Mouse (Mus musculus) retina, postnatal 1 day (tissue): Measurements from ENCODE around the gene Mlana.

Experiments used
- DNase-seq: peaks from one replicate; pipeline ENCODE4 v3.0.0-alpha.2; 2012

The Mlana gene

DNA sequence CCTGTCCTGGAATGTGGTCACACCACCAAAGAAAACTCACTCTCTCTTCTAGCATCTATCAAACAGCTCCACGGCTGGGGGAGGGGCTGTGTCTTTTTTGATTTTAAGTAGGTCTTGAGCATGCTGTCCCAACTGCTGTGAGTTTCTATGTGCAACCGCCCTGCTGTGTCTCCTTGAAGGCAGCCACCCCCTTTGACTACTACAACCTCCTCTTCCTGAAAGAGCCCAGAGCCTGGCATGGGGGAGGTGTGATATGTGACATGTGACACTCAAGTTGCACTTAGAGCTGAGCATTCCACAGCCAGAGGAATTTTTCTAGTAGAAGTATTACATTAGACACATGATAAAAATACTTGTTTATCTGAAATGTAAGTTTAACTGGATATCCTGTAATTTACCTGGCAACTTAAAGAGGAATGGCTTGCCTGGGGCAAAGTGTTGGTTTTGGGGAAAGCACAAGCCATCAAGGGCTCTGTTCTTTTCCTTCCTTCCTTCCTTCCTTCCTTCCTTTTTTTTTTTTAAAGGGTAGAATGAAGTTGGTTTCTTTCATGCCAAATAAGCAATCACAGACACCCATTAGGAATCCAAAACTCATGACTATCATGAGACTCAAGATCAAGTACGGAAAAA is at the start of gene Mlana:
Gene Mlana (plus strand): TSS at position 580 of the 630 bp plus-strand sequence.
- no peak for DNase-seq

DNA sequence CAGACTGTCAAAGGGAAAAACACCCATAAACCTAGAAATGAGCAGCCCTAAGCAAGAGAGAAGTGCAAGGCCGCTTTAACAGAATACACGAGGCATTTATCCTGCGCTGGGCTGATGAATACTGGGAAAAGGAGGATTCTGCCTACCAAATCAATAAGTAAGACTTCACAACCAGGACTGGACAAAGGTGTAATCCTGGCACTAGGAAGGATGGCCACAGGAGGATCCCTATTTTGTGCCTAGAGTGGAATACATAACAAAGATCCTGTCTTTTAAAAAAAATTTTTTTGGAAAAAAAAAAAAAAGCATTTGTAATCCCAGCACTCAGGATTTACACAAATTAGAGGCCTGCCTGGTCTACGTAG is 49.1 kb upstream of the Mlana start:
- DNase-seq, result no peak

DNA sequence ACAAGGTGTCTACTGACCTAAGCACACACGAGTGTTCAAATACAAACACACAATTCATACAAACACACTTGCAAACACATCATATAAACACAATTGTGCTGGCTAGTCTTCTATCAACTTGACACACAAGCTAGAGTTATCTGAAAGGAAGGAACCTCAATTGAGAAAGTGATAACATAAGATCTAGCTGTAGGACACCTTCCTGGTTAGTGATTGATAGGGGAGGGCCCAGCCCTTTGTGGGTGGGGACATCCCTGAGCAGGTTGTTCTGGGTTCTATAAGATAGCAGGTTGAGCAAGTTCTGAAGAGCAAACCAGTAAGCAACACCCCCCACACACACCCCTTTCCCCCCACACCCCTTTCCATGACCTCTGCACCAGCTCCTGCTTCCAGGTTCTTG is 47.9 kb upstream of the Mlana start:
- DNase-seq, result no peak

DNA sequence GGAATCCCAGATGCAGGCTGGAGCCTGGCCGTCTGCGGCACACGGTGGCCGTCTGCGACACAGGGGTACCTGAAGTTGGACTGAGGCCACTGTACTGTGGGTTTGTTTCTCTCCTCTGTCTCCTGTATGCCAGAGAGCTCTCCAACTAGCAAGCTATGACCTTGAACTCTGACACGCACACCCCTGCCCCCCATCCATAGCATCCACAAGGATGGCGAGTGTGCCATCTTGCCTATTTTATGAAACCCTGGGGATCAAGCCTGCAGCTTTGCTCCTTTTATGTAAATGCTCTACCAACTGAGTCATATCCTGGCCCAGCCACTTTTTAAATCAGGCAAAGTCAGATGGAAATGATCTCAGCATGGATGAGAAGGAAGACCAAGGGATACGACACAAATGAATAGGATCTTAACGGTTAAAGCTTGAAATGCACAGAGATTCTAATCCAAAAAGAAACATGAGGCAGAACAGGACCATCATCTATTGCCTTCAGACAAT is 43.8 kb upstream of the Mlana start:
- no peak for DNase-seq

DNA sequence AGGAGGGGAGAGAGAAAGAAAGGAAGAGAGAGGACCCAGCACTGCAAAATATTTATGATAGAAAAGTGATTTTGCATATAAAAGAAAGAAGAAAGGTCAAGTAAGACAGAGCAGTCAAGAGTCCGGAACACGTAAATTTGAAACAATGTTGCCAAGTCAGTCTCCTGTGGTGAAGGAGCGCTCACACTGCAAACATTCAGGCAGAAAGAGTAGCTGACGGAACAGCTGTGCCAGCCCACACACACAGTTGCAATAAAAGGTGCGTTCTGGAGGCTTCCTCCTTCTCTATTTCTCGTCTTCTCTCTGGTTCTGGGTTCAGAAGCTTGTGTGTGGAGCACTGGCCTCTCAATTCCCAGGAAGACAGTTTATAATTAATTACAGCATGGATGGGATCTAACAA is 42.5 kb upstream of the Mlana start:
- no peak for DNase-seq

DNA sequence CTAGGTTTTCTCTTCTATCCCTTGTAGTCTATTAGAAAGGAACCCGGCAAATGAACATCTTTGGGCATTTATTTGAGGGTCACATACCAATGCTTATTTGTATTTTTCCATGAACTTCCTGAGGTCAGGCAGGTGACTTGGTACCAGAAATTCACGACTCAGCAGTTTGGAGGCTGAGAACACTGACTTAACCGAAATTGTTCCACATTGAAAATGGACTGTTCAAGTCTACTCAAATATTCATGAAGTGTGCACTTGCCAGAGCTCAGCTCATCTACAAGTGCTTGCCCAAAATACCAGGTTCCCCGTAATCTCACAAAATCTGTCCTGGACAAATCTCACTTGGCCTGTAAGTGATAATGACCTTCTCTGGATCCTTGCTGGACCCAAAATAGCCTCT is 41.6 kb upstream of the Mlana start:
- no peak for DNase-seq

DNA sequence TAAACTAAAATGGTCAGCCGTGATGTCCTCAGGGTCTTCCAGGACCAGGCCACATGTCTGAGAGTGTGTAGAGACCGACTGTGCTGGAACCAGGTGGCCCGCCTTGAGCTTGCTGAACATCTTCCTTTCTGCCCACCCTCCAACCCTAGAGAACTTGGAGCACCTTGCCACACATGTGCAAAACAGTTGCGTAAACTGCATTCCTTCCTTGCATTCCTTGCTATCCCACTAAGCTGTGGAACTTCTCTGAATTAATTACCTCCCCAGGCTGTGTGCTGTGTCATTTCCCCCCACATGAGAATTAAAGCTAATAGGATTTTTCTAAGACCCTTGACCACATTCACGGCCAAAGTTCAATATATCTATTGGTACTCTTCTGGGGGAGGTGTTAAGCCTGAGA is 41.0 kb upstream of the Mlana start:
- no peak for DNase-seq

DNA sequence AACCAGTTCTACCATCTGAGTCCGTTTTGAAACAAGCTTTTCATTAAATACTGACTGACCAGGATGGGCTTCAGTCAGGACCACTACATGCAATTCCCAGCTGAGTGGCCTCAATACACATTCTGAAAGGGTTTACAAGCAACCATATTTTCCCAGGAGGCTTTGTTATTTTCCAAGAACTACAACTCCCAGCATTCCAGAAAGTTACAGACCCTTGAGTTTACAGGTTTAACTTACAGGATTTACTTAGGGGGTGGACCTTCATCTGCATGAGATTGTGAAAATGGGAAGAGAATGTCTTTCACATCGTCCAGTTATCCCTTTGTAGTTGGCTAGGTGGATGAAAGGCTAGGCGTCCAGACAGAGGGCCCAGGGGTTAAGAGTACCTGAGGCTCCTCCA is 40.6 kb upstream of the Mlana start:
- DNase-seq, result peak; percentile 11

DNA sequence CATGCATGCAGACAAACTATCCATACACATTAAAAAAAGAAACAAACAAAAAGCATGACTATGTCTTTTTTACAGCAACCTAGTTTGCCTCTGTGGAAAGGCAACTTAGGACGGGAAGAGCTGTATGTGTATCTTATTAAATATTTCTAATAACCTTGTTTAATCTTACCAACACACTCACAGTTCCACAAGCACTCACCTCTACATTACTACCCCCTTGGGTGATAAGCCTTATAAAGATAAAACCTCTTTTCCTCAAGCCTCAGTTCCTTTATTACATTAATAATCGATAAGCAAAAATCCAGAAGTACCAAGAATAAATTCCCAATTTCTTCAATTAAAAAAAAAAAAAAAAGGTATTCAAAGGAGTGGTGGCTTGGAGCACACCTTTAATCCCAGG is 40.1 kb upstream of the Mlana start:
- no peak for DNase-seq

DNA sequence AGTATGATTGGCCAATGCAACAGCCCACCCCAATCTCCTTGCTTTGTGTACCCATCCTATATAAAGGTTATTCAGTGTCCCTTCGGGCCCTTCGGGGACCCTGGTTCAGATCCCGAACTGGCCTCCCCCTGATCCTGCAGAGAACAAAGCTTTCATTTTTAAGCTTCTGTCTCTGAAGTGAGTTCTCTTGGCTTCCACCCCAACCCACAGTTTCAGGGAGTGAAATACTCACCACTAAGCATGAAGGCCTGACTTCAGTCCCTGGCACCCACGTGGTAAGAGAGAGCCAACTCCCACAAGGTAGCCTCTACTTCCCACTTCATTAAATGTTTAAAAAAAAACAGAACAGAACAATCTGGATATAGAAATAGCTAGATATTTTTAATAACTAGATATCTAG is 38.8 kb upstream of the Mlana start:
- no peak for DNase-seq

DNA sequence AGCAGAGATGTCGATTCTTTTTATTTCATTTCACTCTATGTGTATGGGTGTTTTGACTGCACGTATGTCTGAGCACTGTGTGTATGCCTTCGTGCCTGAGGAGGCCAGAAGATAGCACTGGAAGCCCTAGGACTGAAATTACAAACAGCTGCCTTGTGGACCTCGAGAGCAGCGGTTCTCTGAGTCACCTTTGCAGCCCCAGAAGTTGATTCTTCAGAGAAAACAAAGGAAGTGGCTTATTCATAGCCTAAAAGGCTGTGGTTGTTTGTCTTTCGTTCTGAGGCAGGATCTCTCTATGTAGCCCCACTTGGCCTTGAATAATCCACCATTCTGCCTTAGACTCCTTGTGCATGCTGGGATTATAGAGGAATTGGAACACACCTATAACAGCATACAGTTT is 37.9 kb upstream of the Mlana start:
- no peak for DNase-seq

DNA sequence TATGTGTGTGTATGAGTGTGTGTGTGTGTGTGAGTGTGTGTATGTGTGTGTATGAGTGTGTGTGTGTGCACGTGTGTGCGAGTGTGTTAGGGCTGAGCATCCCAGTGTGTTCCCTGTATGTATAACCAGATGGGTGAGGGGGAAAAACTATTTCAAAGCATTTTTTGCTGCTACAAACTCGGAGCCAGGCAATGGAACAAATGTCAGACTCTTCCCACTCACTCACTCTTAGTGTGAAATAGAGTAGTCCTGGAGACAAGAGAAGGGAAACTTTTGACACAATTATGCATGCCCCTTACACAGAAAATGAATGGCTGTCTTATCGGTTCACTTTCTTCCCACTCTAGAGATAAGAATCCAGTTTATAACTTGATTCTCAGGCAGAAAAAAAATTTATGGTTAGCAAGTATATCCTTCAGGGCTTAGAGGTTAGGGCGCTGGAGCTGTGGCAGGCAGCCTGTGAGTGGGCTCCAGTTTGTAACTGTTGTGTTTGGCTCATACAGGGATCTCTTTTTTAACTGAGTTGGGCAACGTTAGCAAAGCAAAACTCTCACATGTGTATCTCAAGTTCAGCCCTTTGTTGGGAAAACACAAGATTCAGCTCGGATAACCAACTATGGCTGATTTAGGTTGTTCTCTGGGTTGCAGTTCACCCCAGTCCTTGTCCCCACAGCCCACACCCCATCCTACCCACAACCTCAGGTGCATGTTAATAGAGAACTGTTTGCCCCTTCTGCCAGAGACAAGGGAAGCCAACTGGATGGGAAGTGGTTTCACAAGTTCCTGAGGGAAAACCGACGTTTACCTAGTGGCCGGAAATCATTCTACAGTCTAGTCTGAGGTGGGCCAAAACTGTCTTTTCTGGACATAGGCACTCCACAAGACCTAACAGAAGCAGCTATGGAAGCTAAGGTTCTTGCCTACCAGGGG is 36.5 kb upstream of the Mlana start:
- no peak for DNase-seq

DNA sequence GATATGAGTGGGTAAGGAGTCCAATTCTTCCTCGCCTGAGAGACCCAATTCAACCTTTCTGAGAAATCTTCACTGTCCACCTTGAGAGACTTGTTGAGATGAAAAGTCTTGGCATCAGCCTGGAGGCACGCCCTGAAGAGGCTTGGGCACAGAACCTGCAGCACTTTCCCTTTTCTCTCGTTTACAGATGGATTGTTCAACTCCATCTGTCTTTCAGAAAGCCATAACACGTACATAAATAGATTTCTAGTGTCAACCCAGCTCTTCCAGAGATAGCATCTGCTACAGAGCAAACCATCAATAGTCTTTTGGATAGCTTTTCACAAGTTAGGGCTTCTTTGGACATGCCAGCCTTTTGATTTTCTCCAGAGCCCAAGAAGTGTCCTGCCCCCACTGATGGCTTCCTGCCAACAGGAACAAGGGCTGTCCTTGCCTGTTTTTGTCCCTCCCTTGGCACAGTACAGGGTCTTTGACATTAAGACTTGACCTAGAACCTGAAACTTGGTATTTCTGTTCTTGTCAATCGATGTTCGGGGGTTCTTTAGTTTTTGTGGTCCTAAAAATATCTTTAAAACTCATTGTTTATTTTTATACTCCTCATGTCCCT is 35.5 kb upstream of the Mlana start:
- no peak for DNase-seq

DNA sequence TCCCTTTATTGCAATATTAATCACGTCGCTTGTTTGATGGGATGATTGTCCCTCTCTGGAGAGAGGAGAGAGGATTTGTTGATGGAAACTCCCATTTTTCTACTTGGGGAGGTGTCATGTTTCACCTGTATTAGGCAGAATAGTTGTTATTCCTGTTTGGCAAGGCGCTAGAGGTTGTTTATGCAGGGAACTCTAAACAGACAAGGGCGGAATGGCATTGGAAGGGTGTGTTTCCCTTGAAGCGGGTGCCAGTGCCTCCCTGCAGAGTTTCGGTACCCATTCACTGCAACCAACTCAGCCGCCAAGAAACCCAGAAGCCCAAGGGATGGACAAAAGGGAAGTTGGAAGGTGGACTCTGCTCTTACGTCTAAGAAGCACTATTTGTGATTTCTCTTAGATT is 33.8 kb upstream of the Mlana start:
- DNase-seq, result no peak

DNA sequence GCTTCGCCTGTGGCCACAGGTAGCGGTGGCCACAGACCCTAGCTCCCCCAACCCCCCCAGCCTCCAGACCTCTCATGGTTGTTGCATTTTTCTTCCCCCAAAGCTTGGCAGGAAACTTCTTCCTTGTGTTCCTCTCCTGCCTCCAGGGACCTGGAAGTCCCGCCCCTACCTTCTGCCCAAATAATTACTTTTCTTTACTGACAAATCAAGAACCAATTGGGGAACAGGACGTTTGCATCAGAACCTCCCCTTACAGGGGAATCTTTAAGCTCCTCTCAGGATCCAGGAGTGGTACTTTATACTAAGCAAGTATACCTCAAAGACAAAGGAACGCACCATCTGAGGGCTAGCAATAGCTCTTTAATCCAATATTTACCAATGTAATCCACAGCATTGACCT is 32.7 kb upstream of the Mlana start:
- no peak for DNase-seq

DNA sequence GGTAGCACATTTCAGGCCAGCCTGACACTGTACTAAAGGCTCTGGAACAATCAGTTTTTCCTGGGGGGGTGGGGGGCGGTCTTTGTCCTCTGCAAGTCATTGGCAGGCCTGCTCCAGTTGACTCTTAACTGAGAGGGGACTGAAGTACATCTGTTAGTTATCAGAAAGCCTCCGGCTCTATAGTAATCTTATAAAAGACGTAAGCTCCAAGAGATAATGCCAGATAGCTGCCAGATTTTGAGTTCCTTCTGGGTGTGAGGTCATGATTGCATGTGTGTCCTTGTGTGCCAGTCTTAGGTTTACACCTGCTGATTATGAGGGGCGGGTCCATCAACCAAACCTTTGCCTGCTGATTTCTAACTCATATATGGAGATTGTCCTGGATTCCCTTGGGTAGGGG is 31.5 kb upstream of the Mlana start:
- DNase-seq, result no peak

DNA sequence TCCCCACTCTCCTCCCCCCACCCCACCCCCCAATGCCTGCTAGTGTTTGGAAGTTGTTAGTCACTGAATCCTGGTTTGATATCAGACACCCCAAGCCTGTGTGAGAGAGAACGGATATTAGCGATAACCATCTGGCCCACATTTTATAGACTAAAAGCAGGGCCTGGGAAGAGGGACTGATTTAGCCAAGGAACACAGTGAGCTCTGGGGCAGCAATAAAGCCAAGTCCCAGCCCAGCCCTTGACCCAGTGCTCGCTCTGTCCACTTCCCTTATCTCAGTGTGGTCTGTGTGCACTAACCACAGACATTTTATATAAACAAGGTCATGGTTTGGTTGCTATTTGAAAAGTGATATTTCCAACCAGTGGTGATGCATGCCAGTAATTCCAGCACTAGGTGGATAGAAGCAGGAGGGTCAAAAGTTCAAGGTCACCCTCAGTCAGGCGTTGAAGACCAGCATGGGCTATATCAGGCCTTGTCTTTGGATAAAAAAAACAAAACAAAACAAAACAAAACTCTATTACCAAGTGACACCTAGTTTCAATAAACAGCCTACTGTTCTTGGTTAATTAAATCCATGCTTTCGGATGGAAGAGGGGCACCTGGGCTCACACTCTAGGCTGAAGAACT is 30.5 kb upstream of the Mlana start:
- DNase-seq, result no peak

DNA sequence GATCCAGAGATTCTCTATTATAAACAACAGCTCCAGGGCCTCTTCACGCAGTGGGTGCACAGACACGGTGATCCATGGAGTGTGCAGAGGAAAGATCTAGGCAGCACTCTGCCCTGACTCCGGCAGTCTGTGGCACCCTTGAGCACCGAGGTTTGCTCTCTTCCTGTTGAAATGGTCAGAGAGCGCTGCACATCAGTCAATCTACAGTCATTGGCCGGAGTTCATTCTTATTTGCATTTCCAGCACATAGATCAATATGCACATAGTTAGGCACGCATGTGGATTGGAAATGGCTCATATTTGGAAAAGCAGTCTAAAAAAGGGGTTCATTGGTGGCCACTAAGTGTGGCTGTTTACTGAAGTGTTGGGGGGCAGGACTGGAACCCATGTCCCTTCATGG is 29.5 kb upstream of the Mlana start:
- DNase-seq, result no peak

DNA sequence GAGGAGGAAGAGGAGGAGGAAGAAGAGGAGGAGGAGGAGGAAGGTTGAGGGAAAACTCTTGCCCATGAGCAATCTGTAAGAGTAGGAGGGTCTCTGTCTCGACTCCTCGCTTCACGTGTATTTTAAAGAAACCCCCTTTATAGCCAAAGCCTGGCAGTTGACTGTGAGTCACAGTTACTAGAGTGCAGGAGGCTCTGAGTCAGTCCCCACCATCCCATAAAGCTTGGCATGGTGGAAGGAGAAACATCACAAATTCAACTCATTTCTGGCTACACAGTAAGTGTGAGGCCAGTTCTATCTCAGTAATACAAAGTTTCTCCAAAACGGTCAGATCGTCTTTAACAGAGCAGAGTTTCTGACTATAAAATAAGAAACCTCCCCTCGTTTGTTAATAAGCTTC is 27.4 kb upstream of the Mlana start:
- DNase-seq, result no peak

DNA sequence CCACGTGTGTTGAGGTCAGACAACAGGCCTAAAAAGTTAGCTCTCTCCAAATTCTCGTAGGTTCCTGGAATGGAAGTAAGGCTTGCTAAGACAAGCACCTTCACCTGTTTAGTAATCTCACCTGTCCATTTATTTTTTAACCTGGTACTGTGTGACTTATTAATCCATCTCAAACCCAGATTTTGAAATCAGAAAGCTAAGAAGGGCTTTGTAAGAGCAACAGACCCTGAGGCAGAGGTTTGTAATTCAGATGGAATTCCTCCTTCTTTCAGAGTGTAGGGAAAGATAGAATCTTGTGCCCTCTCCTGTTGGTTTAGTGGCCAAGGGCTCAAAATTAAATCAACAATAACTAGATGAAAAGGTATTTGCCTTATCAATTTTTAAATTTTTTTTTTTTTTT is 26.5 kb upstream of the Mlana start:
- DNase-seq, result no peak

DNA sequence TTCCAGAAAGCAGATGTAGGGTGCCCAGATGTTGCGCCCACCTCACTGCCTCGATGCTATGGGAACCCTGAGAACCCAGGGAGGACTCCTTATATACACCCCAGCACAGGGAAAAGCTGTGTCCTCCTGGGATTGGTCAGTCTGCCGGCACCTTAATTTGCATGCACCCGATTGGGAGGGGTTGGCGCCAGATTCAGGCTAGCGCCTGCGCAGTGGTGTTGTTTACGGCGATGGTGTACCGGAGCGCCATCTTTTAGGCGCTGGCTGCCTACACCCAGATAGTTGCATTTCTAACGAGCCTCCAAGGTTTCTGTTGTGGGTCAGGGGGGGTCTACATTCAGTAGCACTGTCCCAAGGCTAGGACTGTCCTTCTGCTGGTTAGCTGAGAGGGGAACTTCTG is 25.0 kb upstream of the Mlana start:
- DNase-seq, result no peak

DNA sequence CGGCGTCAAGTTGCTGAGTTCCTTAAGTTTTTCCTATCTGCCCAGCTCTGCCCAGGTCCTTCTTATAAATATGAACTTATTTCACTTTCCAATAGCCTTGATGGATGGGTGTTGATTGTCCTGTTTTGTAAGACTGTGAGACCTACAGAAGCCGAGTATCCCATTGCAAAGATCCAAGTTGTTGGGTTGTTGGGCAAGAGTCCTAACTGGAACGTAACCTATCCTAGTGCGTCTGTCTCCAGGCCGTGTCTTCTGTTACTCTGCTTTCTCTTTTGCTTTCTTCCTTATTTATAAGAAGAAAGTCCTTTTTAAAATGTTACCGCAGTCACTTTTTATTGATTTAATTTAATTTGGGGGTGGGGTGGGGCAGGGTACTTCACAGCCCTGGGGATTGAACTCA is 22.7 kb upstream of the Mlana start:
- no peak for DNase-seq

DNA sequence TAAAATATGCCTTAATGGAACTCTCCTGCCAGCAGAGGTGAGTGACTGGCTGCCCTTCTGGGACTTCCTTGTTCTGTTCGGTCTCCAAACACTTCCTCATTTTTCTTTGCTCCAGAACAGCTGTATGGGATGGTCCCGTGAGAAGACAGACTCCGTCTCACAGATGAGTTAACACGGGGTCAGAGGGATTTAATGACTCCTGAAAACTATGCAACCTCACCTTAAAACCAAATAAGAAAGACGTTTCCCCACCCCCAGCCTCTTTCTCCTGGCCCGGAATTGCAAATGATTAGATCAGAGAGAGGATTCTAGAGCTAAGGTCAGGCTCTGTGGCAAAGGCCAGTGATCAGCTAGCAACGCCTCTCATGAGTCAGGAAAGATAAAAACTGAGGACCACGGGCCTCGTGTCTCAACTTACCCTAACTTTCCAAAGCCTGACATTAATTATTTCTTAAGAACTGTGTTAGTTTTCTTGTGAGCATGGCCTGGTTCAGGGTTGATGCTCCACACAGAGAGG is 22.0 kb upstream of the Mlana start:
- no peak for DNase-seq
